Mouse (Mus musculus): ENCODE measurements around the gene Spata18. TPM values are rescaled to one million over a fixed set of nuclear protein-coding genes. Genes with fewer than 3 reads are reported as not detected.

The Spata18 gene
- polyA plus RNA-seq, 2 experiments, result not detected

DNA sequence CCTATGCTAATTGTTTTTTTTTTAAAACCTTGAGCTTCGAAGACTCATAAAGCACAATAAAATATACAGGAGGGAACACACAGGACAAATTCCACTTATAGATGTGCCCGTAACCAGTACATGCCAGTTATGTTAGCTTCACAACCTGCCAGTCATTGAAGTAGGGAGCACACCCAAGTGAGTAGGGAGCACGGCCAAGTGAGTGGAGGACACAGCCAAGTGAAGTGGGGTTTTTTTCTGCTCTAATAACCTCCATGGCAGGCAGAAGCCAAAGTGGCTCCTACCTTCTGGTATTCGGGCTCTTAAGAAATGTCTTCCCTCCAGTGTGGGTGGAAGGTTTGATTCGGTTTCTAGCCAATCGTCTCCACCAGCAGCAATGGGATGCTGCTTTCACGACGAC lies 37.9 kb upstream of the Spata18 start:
- Histone ChIP-seq H3K9ac (replicated peaks) (no peak overlapping the region), H3K27me3 (ENCODE audit: control insufficient read depth, insufficient read depth, low read length) (no peaks in the 10 kb centered on the region), H3K27ac (no peak overlapping the region), H3K9me3 (ENCODE audit: control insufficient read depth, low read length) (no peaks in the 10 kb centered on the region), H3K4me1 (replicated peaks; ENCODE audit: control insufficient read depth in 2 of 2, insufficient read depth in 2 of 2, low read length in 1 of 2) (no peaks in the 10 kb centered on the region), H3K36me3 (replicated peaks; ENCODE audit: control insufficient read depth, insufficient read depth, low read depth) (no peaks in the 10 kb centered on the region), H3K4me3 (ENCODE audit: insufficient read depth in 1 of 2, low read depth in 2 of 2, low read length in 2 of 2) (no peak overlapping the region), H3K4me2 (ENCODE audit: low read depth) (no peak overlapping the region)
- DNase-seq (ENCODE audit: low read depth in 3 of 3, low spot score in 3 of 3) (no peak), ATAC-seq (ENCODE audit: insufficient read depth) (no peak)
- WGBS (ENCODE audit: insufficient replicate concordance), result 67% methylated on average over 8 of the region's 8 CpGs
- TF ChIP-seq CTCF (IDR thresholded peaks at IDR 0.05; ENCODE audit: low read depth), result no peak
- no peak for TF ChIP-seq EP300 (IDR thresholded peaks at IDR 0.05; ENCODE audit: low read depth)

GRCm38 (mm10) chr5:73615211-73615610 lies 36.0 kb upstream of the Spata18 start:
- no peak for ATAC-seq (ENCODE audit: insufficient read depth)
- no peak overlapping the region for H3K9ac ChIP-seq (replicated peaks)
- no peak for DNase-seq (ENCODE audit: low read depth in 3 of 3, low spot score in 3 of 3)
- H3K9me3 ChIP-seq (ENCODE audit: control insufficient read depth, low read length), result no peaks in the 10 kb centered on the region
- TF ChIP-seq EP300 (IDR thresholded peaks at IDR 0.05; ENCODE audit: low read depth), result no peak
- TF ChIP-seq CTCF (IDR thresholded peaks at IDR 0.05; ENCODE audit: low read depth), result no peak
- H3K27me3 ChIP-seq (ENCODE audit: control insufficient read depth, insufficient read depth, low read length), result no peaks in the 10 kb centered on the region
- no peaks in the 10 kb centered on the region for H3K36me3 ChIP-seq (replicated peaks; ENCODE audit: control insufficient read depth, insufficient read depth, low read depth)
- WGBS (ENCODE audit: insufficient replicate concordance), result 30% methylated on average over 7 of the region's 7 CpGs
- H3K4me1 ChIP-seq (replicated peaks; ENCODE audit: control insufficient read depth in 2 of 2, insufficient read depth in 2 of 2, low read length in 1 of 2), result no peaks in the 10 kb centered on the region
- no peak overlapping the region for H3K27ac ChIP-seq
- H3K4me2 ChIP-seq (ENCODE audit: low read depth), result no peak overlapping the region
- no peak overlapping the region for H3K4me3 ChIP-seq (ENCODE audit: insufficient read depth in 1 of 2, low read depth in 2 of 2, low read length in 2 of 2)

DNA sequence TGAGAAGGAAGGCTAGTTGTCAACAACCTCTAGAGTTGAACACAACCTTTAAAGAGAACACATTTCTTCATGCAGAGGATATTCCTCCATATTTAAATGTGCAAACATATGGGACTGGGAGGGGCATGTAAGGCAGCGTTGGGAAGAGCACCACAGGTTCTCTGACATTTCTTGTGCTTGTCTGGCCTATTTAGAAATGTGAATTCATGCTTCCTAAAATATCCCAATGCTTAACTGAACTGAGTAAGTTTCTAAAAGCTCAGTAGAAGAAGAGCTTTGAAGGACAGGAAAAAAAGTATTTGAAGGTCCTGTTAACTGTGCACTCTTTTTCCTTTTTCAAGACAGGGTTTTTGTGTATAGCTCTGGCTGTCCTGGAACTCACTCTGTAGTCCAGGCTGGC lies 32.2 kb upstream of the Spata18 start:
- Histone ChIP-seq H3K9ac (replicated peaks) (no peak overlapping the region), H3K9me3 (ENCODE audit: control insufficient read depth, low read length) (no peaks in the 10 kb centered on the region), H3K4me3 (ENCODE audit: insufficient read depth in 1 of 2, low read depth in 2 of 2, low read length in 2 of 2) (no peak overlapping the region), H3K27ac (no peak overlapping the region), H3K36me3 (replicated peaks; ENCODE audit: control insufficient read depth, insufficient read depth, low read depth) (no peaks in the 10 kb centered on the region), H3K4me1 (replicated peaks; ENCODE audit: control insufficient read depth in 2 of 2, insufficient read depth in 2 of 2, low read length in 1 of 2) (no peaks in the 10 kb centered on the region), H3K4me2 (ENCODE audit: low read depth) (no peak overlapping the region), H3K27me3 (ENCODE audit: control insufficient read depth, insufficient read depth, low read length) (no peaks in the 10 kb centered on the region)
- no peak for TF ChIP-seq CTCF (IDR thresholded peaks at IDR 0.05; ENCODE audit: low read depth)
- TF ChIP-seq EP300 (IDR thresholded peaks at IDR 0.05; ENCODE audit: low read depth), result no peak
- no peak for DNase-seq (ENCODE audit: low read depth in 3 of 3, low spot score in 3 of 3)
- ATAC-seq (ENCODE audit: insufficient read depth), result no peak
- 58% methylated on average over 1 of the region's 1 CpGs for WGBS (ENCODE audit: insufficient replicate concordance)

GRCm38 (mm10) chr5:73625505-73625904 lies 25.7 kb upstream of the Spata18 start:
- WGBS (ENCODE audit: insufficient replicate concordance), result 41% methylated on average over 1 of the region's 1 CpGs
- ATAC-seq (ENCODE audit: insufficient read depth), result no peak
- TF ChIP-seq CTCF (IDR thresholded peaks at IDR 0.05; ENCODE audit: low read depth), result no peak
- no peak for TF ChIP-seq EP300 (IDR thresholded peaks at IDR 0.05; ENCODE audit: low read depth)

DNA sequence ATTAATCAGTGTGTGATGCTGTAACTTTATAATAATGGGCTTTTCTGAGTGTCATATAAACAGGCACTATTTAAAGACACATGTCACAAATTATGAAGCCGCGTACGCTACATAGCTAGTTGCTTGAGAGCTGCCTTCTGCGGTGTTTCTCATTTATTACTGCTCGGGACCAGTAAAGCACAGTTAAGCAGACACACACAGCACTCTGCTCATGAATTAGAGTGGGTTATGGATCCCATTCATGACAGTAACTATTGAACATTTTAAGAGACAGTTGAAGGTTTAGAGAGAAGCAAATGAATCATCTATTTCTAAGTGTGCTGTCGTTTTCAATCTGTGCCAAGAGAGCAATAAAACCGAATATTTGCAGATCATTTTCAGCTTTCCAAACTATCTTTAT lies 24.3 kb upstream of the Spata18 start:
- 81% methylated on average over 7 of the region's 7 CpGs for WGBS (ENCODE audit: insufficient replicate concordance)
- H3K27ac ChIP-seq, result no peak overlapping the region
- H3K27me3 ChIP-seq (ENCODE audit: control insufficient read depth, insufficient read depth, low read length), result no peaks in the 10 kb centered on the region
- no peak overlapping the region for H3K4me2 ChIP-seq (ENCODE audit: low read depth)
- H3K4me3 ChIP-seq (ENCODE audit: insufficient read depth in 1 of 2, low read depth in 2 of 2, low read length in 2 of 2), result no peak overlapping the region
- H3K36me3 ChIP-seq (replicated peaks; ENCODE audit: control insufficient read depth, insufficient read depth, low read depth), result no peaks in the 10 kb centered on the region
- no peaks in the 10 kb centered on the region for H3K9me3 ChIP-seq (ENCODE audit: control insufficient read depth, low read length)
- no peak for DNase-seq (ENCODE audit: low read depth in 3 of 3, low spot score in 3 of 3)
- no peaks in the 10 kb centered on the region; a peak in 1 of 4 replicates for H3K4me1 ChIP-seq (replicated peaks; ENCODE audit: control insufficient read depth in 2 of 2, insufficient read depth in 2 of 2, low read length in 1 of 2)
- TF ChIP-seq EP300 (IDR thresholded peaks at IDR 0.05; ENCODE audit: low read depth) (no peak), CTCF (IDR thresholded peaks at IDR 0.05; ENCODE audit: low read depth) (no peak)
- ATAC-seq (ENCODE audit: insufficient read depth), result no peak
- H3K9ac ChIP-seq (replicated peaks), result no peak overlapping the region

More at GRCm38 (mm10) chr5:73625505-73625904, 25.7 kb upstream of the Spata18 start:
- no peak for DNase-seq (ENCODE audit: low read depth in 3 of 3, low spot score in 3 of 3)
- Histone ChIP-seq H3K27ac (no peak overlapping the region), H3K4me1 (replicated peaks; ENCODE audit: control insufficient read depth in 2 of 2, insufficient read depth in 2 of 2, low read length in 1 of 2) (no peaks in the 10 kb centered on the region; a peak in 1 of 4 replicates), H3K9ac (replicated peaks) (no peak overlapping the region), H3K4me2 (ENCODE audit: low read depth) (no peak overlapping the region), H3K36me3 (replicated peaks; ENCODE audit: control insufficient read depth, insufficient read depth, low read depth) (no peaks in the 10 kb centered on the region), H3K27me3 (ENCODE audit: control insufficient read depth, insufficient read depth, low read length) (no peaks in the 10 kb centered on the region), H3K9me3 (ENCODE audit: control insufficient read depth, low read length) (no peaks in the 10 kb centered on the region), H3K4me3 (ENCODE audit: insufficient read depth in 1 of 2, low read depth in 2 of 2, low read length in 2 of 2) (no peak overlapping the region)
